9 mouse cellular contexts compared by ENCODE assay signal in the genomic region with DNA sequence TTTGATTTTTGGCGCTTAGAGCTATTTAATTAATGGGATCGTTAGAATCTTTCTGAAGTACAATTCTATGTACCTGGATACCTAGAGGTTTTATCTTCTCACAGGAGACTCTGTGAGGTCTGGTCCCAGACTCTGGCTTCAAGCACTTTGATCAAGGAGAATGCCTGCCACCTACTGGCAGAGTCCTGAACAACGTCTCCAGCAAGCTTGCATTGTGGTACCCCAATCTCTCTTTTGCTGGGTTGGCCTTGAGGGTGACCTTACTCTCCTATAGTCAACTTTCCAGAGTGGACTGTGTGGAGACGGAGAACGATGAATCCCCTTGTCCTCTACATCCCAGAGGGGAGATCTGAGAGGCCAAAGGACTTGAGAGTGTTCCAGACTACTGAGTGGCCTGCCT.
DNase-seq lines count a peak whose midpoint lies in the region; ATAC-seq and TF ChIP-seq lines count a peak whose summit lies in the region.
"Had no signal": no experiment of that assay in that cellular context is flagged by ENCODE, and none has a peak within 500 bp of the region (broad histone marks: within the 10 kb centered on the region; RNA-seq: fewer than 3 reads in every experiment).

No protein-coding gene starts in this region.

- no peak overlapping the region for H3K4me3 ChIP-seq in hindbrain, embryonic 10.5 days
- no peak overlapping the region for H3K4me3 ChIP-seq in hindbrain, embryonic 13.5 days
- H3K4me3 ChIP-seq in cerebellum, adult 2 months (replicated peaks; ENCODE audit: insufficient read depth, low read depth, low read length) = no peak overlapping the region
- no peak overlapping the region for H3K4me3 ChIP-seq in intestine, embryonic 15.5 days (replicated peaks)
- no peak overlapping the region for H3K4me3 ChIP-seq in limb, embryonic 10.5 days
- H3K4me3 ChIP-seq in neural tube, embryonic 13.5 days = no peak overlapping the region

- ATAC-seq in hindbrain, embryonic 13.5 days (ENCODE audit: low FRiP score) = no peak
- 0 out of 2 replicates have a peak, but pooled peaks have one; percentile 29 for ATAC-seq in intestine, embryonic 15.5 days
- peak; percentile 20; the same call in 1 of the 2 replicates for ATAC-seq in neural tube, embryonic 13.5 days (ENCODE audit: low read depth)

- no peak for TF ChIP-seq POLR2A in cerebellum, adult 2 months (IDR thresholded peaks at IDR 0.05; ENCODE audit: borderline replicate concordance, insufficient read depth, low read length)

- peak; percentile 76 for DNase-seq in hindbrain, embryonic 10.5 days (ENCODE audit: low spot score)
- peak; percentile 51 to 72 for DNase-seq in cerebellum, adult 2 months
- DNase-seq in frontal cortex, postnatal 14 days (ENCODE audit: low spot score in 2 of 2) = peak; percentile 40 to 83
- peak; percentile 81 for DNase-seq in limb, embryonic 10.5 days (ENCODE audit: low spot score)
- peak; percentile 49 for DNase-seq in thymus, postnatal 0 days (ENCODE audit: low spot score)

- no peak overlapping the region for H3K27ac ChIP-seq in hindbrain, embryonic 10.5 days
- no peak overlapping the region for H3K27ac ChIP-seq in hindbrain, embryonic 13.5 days
- no peak overlapping the region for H3K27ac ChIP-seq in cerebellum, adult 2 months (ENCODE audit: insufficient read depth, low read length)
- no peak overlapping the region for H3K27ac ChIP-seq in intestine, embryonic 15.5 days
- H3K27ac ChIP-seq in limb, embryonic 10.5 days = no peak overlapping the region
- H3K27ac ChIP-seq in neural tube, embryonic 13.5 days (replicated peaks) = no peak overlapping the region
- H3K27ac ChIP-seq: macrophage had no signal

- WGBS in hindbrain, embryonic 10.5 days = 14% methylated on average over 5 of the region's 5 CpGs
- 16% methylated on average over 5 of the region's 5 CpGs for WGBS in hindbrain, embryonic 13.5 days
- WGBS in cerebellum, adult 2 months = 16% methylated on average over 5 of the region's 5 CpGs
- WGBS in intestine, embryonic 15.5 days = 12% methylated on average over 5 of the region's 5 CpGs
- 14% methylated on average over 5 of the region's 5 CpGs for WGBS in limb, embryonic 10.5 days
- 22% methylated on average over 5 of the region's 5 CpGs for WGBS in neural tube, embryonic 13.5 days

- H3K4me2 ChIP-seq in hindbrain, embryonic 13.5 days = no peak overlapping the region
- H3K4me2 ChIP-seq in intestine, embryonic 15.5 days (replicated peaks) = no peak overlapping the region
- H3K4me2 ChIP-seq in neural tube, embryonic 13.5 days = no peak overlapping the region

- peaks cover 3% of the 10 kb centered on the region; the same call in 1 of the 2 replicates for H3K27me3 ChIP-seq in hindbrain, embryonic 10.5 days (ENCODE audit: insufficient read depth, poor library complexity, severe bottlenecking)
- peaks cover 15% of the 10 kb centered on the region for H3K27me3 ChIP-seq in hindbrain, embryonic 13.5 days
- H3K27me3 ChIP-seq in cerebellum, adult 2 months (ENCODE audit: control insufficient read depth, insufficient read depth, low read length) = no peaks in the 10 kb centered on the region
- H3K27me3 ChIP-seq in intestine, embryonic 15.5 days (replicated peaks) = no peaks in the 10 kb centered on the region
- H3K27me3 ChIP-seq in limb, embryonic 10.5 days (ENCODE audit: low read depth, poor library complexity, severe bottlenecking) = 0 out of 2 replicates have a peak, but pooled peaks cover 6% of the 10 kb centered on the region
- H3K27me3 ChIP-seq in neural tube, embryonic 13.5 days = 0 out of 2 replicates have a peak, but pooled peaks cover 9% of the 10 kb centered on the region

- no peaks in the 10 kb centered on the region for H3K36me3 ChIP-seq in hindbrain, embryonic 10.5 days
- no peaks in the 10 kb centered on the region for H3K36me3 ChIP-seq in hindbrain, embryonic 13.5 days
- H3K36me3 ChIP-seq in intestine, embryonic 15.5 days = no peaks in the 10 kb centered on the region
- no peaks in the 10 kb centered on the region for H3K36me3 ChIP-seq in limb, embryonic 10.5 days
- H3K36me3 ChIP-seq in neural tube, embryonic 13.5 days = no peaks in the 10 kb centered on the region

- H3K4me1 ChIP-seq in hindbrain, embryonic 10.5 days (replicated peaks) = 0 out of 2 replicates have a peak, but pooled peaks cover 5% of the 10 kb centered on the region
- peaks cover 5% of the 10 kb centered on the region; the same call in 1 of the 2 replicates for H3K4me1 ChIP-seq in hindbrain, embryonic 13.5 days (replicated peaks)
- H3K4me1 ChIP-seq in cerebellum, adult 2 months (ENCODE audit: control insufficient read depth, insufficient read depth, low read length) = no peaks in the 10 kb centered on the region
- H3K4me1 ChIP-seq in intestine, embryonic 15.5 days (replicated peaks) = peaks cover 4% of the 10 kb centered on the region; the same call in 1 of the 2 replicates
- peaks cover 7% of the 10 kb centered on the region; the same call in 1 of the 2 replicates for H3K4me1 ChIP-seq in limb, embryonic 10.5 days
- H3K4me1 ChIP-seq in neural tube, embryonic 13.5 days (replicated peaks) = peaks cover 11% of the 10 kb centered on the region

- TF ChIP-seq CTCF in cerebellum, adult 2 months (IDR thresholded peaks at IDR 0.05; ENCODE audit: borderline replicate concordance, insufficient read depth, low read depth, low read length) = peak; percentile 92

- H3K9ac ChIP-seq in hindbrain, embryonic 13.5 days = no peak overlapping the region
- H3K9ac ChIP-seq in intestine, embryonic 15.5 days = no peak overlapping the region
- no peak overlapping the region for H3K9ac ChIP-seq in neural tube, embryonic 13.5 days

- H3K9me3 ChIP-seq in hindbrain, embryonic 10.5 days = no peaks in the 10 kb centered on the region
- H3K9me3 ChIP-seq in hindbrain, embryonic 13.5 days = no peaks in the 10 kb centered on the region
- H3K9me3 ChIP-seq in intestine, embryonic 15.5 days = no peaks in the 10 kb centered on the region
- no peaks in the 10 kb centered on the region for H3K9me3 ChIP-seq in limb, embryonic 10.5 days (replicated peaks)
- no peaks in the 10 kb centered on the region for H3K9me3 ChIP-seq in neural tube, embryonic 13.5 days
